Mouse (Mus musculus) layer of hippocampus, adult 8-10 months (tissue): ENCODE results near the gene Gal3st4. TPM values are rescaled to one million over a fixed set of nuclear protein-coding genes. Genes with fewer than 3 reads are reported as not detected.

ENCODE experiments used
- DNase-seq, 2 experiments: peaks; one replicate each; pipeline ENCODE4 v3.0.0; 2022; ENCODE audit warnings: low spot score in 2 of 2
- total RNA-seq, 4 experiments: library from RNA; stranded (reverse); gene quantifications; 2 replicates each; pipeline ENCODE4 v1.2.4; 2022

Gene Gal3st4
- total RNA-seq = 1 to 10 TPM; 2.9 to 5.2 (median 4.0) TPM

DNA sequence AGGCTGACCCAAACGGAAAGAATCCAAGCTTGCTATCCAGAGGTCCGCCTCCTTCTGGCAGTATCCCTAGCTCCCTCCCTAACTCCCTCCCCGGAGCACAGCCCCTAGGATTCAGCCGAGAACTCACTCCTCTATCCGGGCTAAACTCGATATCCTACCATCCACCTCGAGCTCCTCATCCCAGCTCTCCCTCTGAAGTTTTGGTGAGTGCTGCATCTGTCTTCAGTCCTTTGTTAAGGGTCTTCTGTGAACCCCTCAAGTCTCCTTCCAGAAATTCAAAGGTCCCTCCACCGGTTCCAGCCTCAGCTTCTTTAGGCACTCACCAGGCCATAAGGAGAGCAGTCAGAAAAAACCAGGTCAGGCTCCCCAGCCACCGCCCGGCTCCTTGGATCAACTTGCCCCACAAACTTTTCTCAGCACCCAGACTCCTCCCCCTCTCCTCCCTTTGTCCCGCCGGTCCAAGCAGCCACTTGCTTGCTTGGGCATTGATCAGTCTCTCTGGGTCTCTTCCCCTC lies at the start of gene Gal3st4:
TSS of gene Gal3st4 (minus strand) at position 432 of the 515 bp plus-strand sequence.
- DNase-seq = no peak

DNA sequence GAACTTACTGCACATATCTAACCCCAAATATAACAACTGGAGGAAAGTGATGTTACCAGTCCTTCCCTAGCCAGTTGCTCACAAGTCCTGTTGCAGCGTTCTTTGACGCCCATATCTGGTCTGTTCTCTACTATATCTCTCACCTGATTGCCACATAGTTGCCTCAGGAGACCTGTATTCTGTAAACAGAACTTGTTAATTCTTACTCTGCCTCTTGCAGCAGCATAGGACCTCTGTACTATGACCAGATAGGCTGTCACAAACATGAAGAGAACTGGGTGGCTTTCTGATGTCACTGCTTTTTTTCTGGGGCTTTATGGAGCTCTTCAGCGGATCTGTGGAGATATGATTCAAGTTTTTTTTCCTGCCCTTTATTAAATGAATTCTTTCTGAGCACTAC lies 40.2 kb upstream of the Gal3st4 start:
- DNase-seq = no peak

DNA sequence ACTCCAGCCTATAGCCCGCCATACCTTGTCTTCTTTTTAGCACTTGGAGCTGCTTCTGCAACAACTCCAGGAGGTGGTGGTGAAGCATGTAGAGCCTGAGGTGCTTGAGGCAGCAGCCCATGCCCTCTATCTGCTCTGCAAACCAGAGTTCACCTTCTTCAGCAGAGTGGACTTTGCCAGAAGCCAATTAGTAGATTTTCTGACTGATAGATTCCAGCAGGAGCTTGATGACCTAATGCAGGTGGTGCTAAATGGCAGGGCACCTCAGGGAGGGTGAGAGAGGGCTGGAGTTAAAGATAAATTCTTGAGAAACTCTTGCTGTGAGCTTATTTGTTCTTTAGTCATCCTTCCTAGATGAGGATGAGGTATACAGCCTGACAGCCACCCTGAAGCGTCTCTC lies 27.0 kb upstream of the Gal3st4 start:
- no peak for DNase-seq

DNA sequence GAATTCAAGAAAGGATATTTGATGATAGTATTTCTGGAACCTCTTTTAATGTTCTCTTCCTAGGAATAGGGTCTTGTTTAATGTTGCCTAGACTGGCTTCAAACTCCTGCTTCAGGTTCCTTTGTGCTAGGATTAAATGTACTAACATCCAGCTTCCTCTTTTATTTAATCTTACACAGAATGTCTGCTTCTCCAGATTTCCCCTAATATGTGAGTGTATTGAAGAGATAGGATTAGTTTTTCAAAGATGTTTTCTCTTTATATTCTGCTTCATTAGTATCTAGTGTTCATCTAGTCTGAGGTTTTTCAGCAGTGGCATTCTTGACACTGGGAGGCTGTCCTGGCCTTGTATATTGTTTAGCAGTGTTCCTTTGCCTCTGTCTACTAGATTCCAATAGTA lies 21.5 kb upstream of the Gal3st4 start:
- DNase-seq = no peak

DNA sequence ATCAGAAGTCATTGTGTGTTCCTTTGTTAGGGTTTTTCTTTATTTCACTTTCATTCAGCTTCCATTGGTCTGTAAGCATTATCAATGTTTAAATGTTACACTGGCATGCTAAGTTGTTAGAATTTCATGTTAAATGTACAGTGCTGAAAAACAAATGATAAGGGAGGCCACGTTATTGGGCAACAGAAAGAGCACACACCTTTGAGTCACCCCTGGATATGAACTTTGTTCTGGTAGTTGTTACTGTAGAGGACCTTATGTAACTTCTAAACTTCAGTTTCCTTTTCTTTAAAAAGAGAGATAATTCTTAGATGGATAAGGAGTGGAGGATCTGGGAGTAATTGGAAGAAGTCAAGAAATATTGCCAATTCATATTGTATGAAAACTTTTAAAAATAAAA lies 19.0 kb upstream of the Gal3st4 start:
- DNase-seq = no peak

DNA sequence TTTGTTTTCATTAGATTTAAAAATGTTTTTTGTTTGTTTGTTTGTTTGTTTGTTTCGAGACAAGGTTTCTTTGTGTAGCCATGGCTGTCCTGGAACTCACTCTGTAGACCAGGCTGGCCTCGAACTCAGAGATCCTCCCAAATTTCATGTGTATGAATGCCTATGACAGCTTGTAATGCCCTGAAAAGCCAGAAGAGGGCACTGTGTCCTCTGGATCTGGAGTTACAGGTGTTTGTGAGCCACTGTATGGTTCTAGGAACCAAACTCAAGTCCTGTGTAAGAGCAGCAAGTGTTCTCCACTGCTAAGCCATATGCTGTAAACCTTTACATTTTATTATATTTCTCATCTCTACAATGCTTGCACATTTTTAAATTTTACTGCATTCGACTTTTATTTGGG lies 15.2 kb upstream of the Gal3st4 start:
- no peak for DNase-seq

DNA sequence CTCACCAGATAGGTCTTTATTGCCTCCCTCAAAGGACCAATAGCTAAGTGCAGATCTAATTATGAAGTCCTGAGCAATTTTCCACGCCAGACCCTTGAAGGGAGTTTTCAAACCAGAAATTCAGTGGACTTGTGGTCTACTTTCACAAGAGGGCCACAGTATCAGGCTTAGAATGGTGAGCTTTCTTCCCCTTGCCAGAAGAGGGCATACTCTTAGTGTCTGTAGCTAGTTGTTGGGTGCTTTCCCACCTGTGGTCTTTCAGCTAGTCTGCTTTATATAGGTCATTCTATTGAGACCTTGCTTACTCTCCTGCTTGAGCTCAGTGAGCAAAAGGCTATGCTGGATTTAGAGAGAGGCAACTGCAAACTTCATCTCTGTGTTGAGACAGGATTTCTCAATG lies 10.9 kb upstream of the Gal3st4 start:
- no peak for DNase-seq

DNA sequence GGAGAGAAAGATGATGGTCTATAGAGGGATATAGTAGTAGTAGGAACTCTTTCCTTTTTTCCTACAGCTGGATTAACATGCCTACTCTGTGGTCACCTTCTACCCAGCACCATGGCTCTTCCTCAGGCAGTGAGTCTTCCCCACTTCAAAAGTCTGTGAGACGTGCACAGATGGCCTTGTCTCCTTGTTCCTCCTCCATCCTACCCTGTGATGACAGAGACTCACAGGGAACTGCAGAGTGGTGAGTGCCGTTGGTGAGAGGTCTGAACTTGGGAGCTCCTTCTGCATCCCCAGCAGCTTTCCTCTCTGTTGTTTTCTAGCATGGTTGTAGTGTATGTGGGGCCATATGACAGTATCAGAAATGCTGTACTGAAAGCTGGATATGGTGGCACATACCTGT lies 9.2 kb upstream of the Gal3st4 start:
- DNase-seq = no peak

DNA sequence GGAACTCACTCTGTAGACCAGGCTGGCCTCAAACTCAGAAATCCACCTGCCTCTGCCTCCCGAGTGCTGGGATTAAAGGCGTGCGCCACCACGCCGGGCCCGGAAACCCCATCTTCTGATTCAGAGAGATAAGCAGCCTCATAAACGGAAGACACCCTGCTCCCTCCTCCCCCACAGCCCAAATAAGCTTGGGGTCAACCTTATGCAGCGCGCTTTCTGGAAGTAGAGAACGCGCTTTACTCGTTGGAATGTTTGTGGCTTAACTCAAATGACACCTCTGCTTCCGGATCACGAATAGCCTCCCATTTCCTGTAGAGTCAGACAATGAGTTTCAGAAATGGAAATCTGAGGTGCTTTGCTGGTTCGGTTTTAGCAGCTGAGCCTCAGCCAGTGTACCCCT lies 8.2 kb upstream of the Gal3st4 start:
- no peak for DNase-seq

DNA sequence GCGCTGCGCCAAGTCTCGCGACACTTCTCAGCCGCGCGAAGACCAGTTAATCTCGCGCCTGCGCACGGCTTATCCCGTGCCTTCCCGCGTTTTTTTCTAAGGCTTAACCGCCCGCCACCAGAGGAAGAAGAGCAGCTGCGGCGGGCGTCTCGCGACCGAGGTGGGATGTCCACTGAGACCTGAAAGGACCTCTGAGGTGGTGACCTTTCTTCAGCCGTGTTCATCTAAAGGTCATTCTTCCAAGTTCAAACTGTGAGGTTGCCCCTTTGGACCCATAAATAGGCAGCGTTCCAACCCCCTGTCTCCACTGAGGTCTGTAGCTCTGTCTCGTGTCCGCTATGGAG lies 7.8 kb upstream of the Gal3st4 start:
- DNase-seq = no peak

DNA sequence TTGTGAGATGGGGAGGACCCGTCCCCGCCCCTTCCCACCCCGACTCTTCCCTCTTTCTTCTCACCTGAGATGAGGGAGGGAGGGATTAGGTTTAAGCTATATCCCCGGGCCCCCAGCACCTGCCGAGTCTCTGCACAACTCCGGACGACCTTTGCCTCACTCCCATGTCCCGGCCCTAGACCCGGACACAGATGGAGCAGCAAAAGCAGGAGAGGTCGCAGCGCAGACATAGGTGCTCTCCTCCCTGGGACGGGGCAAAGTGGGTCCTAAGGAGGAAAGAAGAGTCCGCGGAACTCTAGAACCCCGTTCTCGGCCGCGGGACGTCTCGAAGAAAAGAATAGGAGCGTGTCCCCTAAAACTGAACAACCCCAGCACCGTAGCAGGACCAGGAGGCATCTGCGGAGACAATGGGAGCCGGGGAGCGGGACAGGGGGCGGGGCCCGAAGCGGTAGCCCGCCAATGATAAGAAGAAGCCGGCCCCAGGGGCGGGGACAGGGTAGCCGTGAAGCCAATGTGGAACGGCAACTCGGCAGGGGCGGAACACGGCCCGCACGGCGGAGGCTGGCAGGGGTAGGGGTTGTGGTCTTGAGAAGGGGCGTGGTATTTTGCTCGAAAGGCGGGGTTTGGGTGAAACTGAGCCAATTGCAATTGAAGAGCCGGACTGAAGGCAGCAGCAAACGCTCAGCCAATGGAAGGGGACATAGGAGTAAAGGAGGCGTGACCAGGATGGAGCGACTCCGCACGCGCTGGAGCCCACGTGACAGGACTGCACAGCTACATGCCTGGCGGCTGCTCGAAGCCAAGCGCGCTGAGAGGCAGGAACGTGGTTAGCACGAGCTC lies 7.2 kb upstream of the Gal3st4 start, which contains the start of the genes Gm43720, Gpc2 and Stag3:
TSS of gene Gm43720 (minus strand) at position 374 of the 840 bp plus-strand sequence.
TSS of gene Gpc2 (minus strand) at position 421 of the 840 bp plus-strand sequence.
TSS of gene Stag3 (plus strand) at position 656 of the 840 bp plus-strand sequence.
- peak; percentile 63 to 66 for DNase-seq

DNA sequence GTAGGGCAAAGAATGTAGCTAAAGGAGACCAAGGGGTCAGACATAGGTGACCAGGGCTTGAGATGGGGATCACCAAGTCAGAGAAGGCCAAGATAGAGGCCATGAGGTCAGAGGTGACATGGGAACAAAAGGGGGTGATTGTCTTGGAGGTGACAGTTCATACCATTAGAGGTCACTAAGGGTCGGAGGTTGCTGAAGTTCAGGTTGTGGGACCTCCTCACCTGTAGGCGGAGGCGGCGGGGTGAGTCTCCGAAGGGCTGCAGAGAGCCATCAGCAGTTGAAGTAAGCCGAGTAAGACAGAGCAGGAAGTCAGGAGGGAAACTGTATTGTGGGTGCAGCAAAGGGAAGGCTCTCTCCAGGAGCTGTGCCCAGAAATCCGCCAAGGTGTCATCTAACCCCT lies 5.4 kb upstream of the Gal3st4 start:
- DNase-seq = no peak

DNA sequence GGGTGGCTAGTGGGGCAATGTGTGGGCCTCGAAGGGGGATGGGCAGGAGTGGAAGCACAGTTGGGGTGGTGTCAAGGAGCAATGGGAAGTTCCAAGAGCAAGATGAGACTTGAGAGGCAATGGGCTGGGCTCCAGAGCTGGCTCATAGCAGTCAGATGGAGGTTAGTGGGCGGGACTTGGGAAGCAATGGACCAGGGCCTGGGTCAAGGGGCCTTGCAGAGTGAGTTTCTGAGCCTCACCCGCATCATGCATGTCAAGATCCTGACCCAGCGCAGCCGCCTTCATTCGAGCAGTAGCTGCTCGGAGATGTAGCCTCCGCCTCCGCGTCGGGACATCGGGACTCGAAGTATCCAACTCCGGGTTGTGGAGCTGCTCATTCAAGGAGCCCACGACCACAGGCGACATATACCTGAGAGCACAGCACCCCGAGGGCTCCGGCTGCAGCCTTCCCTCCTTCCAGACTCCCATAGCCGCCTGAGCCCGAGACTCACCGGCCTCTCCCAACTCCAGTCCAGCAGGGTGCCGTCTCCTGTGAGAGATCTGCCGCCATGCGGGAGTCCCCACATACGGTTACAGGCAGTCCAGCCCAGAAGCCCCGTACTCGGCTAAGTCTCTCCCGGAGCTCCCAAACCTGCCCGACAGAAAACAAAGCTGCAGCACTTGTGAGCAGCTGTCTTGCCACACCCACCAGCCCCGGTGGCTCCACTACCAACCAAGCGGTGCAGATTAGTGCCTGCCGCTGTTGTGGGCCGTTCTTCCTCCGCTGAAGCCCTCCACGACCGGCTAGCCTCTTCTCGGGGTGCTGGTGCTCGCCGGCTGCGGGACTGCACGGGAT lies 2.8 kb upstream of the Gal3st4 start:
- DNase-seq = no peak

DNA sequence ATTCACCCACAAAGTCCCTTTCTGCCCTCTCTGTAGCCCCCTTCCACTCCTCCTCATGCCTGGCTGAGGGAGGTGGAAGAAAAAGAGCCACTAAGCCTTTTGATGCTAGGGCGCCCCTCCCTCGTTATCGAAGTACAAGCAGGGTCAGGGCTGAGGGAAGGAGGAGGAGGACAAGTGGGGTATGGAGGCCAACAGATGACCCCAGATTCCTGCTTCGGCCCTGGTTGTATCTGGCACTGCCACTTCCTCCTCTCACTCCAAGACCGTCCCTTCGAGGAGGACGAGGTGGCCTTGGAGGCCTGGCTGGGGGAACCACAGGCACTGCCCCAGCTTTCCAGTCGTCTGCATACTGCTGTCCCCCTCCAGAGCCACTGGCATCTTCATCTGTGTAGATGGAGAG lies 1.5 kb upstream of the Gal3st4 start:
- DNase-seq = no peak

DNA sequence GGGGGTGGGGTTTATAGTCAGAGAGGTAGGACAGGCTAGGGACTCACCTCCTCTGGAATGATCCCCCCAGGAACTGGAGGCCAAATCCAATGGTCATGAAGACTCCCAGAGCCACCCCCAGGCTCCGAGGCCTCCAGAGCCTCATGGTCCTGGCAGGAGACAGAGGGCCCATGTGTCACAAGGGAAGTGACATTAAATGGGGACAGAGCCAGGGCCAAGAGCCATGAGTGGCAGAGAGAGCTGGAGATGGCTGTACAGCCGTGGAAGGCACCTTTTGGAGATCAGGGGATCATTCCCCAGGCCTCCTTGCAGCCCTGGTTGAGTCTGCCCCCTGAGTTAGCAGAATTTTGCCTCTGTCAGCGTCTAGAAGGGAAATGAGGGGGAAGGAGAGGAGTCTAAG lies 1.4 kb downstream of the Gal3st4 start:
- DNase-seq = no peak

DNA sequence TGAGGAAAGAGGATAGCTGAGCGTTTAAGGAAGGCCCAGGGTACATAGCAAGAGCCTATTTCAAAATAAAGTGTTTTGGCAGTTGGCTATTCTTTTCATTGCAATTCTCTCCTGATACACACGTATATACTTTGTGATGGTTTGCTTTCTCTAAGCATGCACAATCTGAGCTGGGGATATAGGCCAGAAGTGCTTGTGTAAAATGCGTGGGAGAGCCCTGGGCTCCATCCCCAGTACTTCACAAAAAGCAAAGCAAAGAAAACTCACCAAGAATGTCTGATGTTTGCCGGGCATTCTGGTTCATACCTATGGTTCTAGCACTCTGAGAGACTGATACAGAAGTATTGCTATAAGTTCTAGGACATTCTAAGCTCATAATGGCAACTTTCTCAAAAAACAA lies 3.7 kb downstream of the Gal3st4 start:
- no peak for DNase-seq

DNA sequence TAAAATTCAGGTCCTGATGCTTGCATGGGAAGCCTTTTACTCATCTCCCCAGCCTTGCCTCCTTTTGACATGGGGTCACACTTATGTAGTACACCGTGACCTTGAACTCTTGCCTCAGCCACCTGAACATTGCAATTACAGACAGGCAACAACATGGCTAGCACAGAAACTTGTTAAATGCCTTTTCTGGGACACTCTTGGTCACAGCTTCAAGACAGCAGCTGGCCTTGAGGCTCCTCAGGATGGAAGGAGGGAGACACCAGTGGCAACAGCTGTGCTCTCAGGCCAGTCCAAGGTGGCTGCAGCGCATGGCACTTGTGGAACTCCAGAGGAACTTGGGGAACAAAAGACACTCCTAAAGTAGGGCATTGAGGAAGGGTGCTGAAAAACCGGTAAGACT lies 5.5 kb downstream of the Gal3st4 start:
- DNase-seq = no peak

DNA sequence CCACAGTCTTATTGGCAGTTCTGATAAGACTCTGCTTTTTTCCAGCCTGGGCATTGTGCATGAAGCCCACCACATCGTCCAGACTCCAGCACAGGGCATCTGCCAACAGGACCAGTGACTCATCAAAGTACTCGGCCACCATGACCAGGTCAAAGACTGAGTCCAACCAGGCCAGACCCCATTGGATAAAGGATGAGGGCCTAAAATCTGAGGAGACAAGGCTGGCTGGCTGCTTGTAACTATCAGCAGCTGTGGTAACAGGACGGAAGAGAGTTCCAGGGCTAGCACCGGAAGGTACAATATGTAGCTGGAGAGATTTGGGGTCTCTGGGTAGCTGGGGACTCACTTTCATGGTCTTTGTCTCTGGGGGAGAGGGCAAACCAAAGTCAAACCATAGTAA lies 6.9 kb downstream of the Gal3st4 start:
- no peak for DNase-seq

DNA sequence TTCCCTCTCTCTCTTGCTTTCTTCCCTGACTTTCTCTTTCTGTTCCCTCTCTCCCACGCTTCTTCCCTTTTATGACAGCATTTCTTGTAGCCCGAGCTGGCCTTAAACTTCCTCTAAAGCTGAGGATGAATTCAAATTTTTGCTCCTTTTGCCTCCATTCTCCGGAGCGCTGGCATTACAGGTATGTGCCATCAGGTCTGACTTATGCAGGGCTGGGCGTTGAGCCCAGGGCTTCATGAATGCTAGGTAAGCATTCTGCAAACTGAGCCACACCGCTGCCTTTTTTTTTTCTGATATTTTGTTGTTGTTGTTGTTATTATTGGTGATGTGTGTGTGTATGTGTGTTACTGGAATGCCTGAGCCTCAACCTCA lies 8.4 kb downstream of the Gal3st4 start:
- no peak for DNase-seq

DNA sequence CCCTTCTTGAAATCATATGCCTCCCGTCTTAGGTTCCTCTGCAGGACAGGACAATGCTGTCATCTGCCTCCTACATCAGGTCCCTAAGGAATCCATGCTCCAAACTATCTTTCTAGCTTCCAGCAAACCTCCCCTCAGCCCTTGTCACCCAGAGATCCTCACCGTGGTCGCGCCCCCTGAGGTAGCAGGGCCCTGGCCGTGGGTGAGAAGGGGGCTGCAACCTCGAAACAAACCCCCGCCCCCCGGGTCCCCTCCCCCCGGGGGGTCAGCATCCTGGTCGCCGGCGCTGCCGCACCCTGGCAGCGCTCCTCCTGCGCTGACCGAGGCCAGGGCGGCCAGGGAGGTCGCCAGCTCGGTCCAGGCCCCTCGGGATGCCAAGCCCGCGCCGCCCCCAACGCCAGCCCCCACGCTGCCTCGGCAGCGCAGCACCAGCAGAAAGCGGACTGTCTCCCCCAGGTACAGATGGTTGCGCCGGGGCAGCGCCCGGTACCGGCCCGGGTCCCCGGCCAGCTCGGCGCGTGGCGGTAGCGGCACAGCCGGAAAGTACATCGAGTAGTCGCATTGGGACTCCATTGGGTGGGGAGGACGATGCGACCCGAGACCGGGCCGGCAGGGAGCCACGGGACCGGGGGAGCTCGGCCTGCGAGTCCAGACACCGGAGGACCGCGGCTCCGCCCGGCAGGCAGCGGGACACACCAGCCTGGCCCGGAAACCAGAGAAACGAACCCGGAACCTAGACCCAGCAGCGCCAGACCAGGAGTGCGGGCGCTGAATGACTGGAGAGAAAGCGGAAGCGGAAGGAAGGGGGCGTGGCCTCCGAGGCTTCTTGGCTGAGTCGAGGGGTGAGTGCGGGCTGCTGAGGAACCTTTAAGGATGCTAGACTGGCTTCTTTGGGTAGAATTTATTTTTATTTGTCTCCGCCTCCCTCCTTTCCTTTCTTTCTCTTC lies 9.1 kb downstream of the Gal3st4 start, which contains the start of gene BC037034:
TSS of gene BC037034 (minus strand) at position 774 of the 947 bp plus-strand sequence.
- DNase-seq = peak; percentile 87 to 89

DNA sequence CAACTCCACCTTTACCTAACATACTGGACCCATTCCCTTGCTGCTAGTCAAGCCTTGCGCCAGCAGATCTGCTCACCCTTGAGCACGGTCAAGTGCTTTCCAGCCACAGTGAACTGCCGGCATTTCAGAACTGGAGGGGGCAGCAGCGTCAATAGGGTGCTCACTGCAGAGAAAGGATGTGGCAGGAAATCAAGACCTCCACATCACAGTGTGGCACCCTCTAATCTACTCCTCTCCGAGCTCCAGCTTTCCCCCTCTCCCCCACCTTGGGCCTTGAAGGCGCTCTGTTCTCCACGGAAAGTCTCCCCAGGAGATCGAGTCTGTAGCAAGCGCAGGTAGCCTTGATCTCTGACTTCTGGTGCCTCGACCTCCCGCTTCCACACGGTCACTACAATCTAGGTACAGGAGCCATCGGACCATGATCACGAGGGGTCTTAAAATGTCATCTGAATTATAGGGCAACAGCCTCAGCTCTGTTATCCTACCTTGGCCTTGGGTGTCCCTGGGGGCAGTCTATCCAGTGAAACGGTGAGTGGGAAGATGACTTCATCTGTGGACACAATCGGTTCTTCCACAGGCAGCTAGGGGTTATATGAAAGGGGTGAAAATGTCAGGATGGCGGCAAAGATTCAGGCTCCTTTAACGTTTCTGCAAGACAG lies 9.9 kb downstream of the Gal3st4 start:
- DNase-seq = no peak
